Mouse (Mus musculus): ENCODE measurements around the gene Rbfox1.

- TF ChIP-seq CTCF (IDR thresholded peaks at IDR 0.05; ENCODE audit: borderline replicate concordance, extremely low read depth, insufficient read depth, insufficient read length) (no peak), POLR2A (IDR thresholded peaks at IDR 0.05; ENCODE audit: borderline replicate concordance, extremely low read depth, insufficient read depth, insufficient read length, poor library complexity, severe bottlenecking) (no peak)
Observed at GRCm38 (mm10) chr16:6983947-6984346, 1098.8 kb downstream of the Rbfox1 start.

All from brain, embryonic 14.5 days (tissue).